Mouse (Mus musculus) frontal cortex, postnatal 36 days (tissue): ENCODE data around the gene Apmap.

Source experiments
- DNase-seq, 2 experiments: peaks; one replicate each; pipeline ENCODE4 v3.0.0; 2022; ENCODE audit warnings: low spot score in 2 of 2

The Apmap gene

DNA sequence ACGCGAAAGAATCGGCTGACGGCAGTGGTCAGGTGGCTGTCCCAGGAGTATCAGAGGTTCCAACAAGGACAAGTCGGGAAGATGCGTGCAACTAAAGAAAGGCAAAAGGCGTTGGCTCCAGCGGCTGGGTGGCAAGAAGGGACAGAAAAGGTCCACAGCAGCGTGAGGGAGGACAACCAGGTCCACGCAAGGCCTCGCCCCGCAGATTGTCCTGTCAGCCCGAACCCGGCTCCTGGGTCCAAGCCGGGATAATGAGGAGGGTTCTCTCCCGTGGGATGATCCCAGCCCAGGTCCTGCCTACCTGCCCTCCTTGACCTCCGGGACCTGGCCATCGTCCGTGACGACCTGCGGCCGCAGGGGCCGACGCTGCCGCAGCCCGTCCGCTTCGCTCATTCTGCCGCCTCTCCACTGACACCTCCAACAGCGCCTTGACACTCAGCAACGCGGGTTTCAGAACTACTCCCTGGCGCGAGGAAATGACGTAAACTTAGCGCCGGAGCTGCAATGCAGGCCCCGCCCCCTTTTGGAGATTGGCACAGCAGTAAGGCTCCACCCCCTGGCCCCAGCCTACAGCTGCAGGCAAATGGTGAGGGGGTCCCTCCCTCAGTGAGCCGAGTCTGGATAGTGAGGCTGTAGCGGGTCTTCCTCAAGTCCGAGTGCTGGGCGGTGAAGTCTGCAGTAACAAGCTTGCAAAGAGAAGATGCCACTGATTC lies at the start of gene Apmap:
TSS of gene Apmap (minus strand) at position 481 of the 713 bp plus-strand sequence.
- DNase-seq, result peak; percentile 97 to 98

DNA sequence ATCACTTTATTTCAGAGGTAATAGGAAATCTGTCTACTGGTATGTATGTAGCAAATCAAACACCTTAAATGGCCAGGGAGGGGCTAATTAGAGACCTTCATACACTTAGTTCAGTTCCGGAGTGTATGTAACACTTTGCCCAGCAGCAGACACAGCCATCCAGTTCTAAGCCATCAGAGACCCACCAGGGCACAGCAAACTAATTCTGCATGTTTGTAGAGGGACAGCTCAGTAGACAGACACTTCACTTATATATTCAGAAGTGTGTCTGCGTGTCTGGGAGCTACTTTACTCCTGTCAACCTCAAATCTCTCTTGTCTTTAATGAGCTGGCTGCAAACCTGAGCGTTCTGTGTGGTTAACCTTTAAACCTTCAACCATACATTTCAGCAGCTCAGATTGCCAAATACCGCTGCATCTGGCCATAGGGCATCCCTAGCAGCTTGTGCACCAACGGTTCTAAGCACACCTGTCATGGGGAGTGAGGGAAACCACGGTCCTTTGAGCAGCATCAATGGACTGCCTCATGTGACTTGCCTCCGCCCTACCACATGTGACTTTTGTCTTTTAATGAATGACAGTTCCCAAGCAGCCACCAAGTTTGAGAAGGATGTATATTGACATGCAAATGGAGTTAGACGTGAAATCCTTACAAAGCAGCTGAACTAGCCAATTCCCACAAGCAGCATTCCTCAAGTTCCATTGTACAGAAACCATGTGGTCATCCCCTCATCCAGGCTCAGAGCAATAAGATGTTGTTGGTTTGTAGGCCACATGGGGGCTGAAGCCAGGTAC lies 48.8 kb upstream of the Apmap start:
- DNase-seq, result no peak

DNA sequence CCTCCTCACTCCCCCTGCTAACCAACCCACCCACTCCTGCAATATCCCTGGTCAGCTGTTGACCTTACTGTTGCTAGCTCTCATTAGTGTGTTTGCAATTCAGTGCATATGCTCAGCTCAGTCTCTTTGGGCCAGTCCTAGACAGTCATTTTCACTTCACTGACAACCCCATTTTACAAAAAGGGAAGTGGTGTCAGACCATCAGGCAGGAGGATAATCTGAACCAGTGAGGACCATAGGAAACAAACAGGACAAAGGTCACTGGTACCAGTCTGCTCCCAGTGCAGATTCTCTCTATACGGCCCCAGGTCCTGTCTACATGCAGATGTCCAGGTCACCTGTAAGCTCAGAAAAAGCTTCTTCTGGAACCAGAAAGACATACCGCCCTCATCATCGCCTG lies 47.7 kb upstream of the Apmap start:
- DNase-seq, result no peak

DNA sequence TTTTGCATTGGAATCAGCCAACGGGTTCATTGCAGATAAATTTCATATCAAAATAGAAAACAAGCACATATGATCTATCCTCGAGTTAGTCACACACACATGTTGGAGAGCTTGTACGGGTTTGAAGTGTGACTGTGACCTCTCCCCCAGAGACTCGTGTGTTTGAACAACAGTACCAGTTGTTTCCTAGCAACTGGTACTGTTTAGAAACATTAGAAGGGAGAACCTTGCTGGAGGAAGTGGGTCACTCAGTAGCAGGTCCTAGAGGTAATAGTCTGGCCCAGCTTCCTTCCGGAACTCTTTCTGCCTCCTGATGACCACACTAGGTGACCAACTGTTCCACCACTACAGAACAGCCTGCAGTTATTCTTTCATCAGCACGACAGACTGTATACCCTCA lies 46.9 kb upstream of the Apmap start:
- no peak for DNase-seq

DNA sequence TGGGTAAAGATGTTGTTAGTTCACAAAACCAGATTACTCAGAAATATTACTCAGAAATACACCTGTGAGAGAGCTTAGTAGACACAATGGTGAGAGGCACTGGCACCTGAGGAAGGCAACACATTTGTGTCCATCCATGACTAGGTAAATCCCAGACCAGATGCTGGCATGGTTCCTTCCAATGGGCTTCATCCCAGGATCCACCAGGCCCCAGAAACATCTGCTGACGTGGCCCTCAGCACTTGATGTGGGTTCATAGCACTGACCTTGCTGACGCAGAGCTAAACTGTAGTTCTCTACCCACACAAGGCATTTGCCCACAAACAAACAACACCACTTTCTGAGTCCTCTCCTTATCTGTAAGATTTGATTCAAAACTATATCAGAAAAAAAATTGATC lies 46.4 kb upstream of the Apmap start:
- no peak for DNase-seq

DNA sequence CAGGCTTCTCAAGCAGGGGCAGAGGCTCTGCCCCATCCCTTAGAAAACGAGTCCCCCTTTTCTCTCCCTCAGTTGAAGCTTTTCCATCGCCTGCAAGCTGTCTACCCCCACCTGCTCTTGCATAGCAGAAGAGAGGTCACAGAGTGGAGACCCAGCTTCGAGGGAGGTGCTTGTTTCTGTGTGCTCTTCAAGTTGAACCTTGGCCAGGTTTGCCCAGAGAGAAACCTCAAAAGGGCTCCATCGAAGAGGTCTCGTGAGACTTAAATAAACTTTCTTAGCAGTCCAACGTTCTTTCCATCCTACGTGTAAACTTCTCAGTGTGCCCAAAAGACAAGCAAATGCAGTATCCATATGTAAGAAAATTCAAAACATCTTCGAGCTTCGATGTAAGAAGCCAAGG lies 43.0 kb upstream of the Apmap start:
- DNase-seq, result no peak

DNA sequence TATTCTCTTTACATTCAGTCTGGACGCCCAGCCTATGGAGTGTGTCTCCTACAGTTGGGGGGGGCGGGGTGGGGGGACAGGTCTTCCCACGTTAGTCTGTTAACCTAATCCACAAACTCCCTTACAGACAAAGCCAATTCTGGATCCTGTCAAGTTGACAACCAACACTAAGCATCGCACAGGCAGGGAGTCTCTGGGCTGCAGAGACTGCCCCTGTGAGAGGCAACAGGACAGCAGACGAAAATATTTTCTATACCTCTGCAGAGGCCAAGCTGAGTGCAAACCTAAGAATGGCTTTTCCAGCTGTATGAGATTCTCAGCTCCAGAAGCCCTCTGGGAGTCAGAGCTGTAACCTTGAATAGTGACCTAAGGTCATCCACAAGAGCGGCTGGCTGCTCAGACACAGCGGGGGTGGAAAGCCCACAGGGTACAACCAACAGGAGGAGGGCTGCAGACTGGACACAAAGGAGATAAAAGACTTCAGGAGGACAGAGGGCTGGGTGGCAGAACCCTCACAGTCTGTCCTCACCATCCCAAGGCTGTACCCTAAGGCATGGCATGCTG lies 42.2 kb upstream of the Apmap start:
- no peak for DNase-seq

DNA sequence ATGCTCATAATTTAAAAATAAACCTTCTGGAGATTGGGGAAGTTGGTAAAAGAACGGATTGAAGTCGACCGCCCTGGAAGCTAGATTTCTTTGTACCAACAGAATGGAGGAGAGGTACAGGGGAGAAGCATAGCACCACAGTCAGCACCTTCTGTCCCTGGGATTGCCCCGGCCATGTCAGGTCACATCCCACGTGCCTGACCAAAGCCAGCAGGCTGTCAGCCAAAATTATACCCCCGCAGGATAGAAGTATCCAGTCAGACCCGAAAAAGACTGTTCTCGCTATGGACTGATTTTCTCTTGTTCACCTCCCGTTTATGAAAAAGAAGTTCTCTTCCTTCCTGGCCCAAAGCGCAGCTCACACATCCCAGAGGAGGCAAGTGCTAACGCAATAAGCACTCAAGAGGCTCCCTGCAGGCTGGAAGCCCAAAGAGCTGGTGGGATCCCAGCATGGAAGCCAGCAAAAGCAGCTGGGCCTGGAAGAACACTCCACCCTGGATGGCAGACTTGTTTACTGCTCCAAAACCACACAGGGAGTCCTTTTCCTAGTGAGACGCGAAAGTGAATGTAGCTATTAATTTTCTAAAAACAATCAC lies 40.0 kb upstream of the Apmap start:
- DNase-seq, result no peak

DNA sequence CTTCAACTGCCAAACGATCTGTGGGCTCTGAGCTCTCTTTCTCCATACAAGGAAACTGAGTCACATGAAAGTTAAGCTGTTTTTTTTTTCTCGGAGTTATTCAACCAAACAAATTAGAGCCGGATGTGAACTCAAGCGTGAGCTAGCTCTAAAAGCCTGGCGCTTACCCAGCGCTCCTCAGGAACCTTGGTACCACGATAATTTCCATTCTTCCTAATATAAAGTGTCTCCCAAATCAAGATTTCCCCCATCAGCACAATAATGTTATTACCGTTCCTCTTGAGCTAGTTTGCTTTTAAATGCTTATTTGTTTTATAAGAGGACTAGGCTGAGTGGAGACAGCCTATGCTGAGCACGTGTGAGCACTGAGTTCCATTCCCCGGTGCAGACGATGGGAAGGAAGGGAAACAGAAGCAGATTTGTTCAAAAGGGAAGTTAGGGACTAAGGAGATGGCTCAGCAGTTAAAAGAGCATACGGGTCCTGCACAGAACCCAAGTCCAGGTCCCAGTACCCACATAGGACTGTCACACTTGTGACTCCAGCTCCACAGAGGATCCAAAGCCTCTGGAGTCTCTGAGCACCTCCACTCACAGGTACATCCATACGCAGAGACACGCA lies 39.4 kb upstream of the Apmap start:
- no peak for DNase-seq

DNA sequence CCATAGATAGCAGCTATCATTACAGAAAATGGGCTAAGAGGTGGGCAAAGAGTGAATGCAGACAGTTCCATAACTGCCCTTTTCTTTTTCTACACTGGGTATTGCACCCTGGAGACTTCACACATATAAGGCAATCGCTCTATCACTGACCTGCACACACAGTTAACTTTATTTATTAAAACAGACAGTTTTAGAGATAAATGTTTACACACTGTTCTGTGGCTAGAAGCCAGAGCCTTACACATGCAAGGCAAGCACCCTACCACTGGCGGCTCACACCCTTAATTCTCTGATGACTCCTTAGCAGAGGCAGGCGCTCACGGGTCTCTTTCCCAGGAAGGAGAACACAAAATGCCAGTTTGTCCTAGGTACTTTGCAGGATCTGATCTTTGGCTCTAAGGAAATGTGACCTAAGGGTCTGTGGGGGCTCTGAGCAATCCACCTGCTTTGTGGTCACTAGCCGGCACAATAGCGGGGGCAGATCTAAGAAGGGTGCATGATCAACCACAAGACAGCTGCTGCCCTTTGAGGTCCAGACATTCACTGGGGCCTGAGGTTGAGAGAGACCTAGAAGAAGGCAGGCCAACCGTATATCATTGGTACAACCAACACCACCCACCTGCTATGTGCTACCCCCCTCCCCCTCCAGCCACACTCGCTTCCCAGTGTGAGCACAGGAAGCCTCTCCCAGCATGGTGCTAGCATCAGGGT lies 38.2 kb upstream of the Apmap start:
- no peak for DNase-seq

DNA sequence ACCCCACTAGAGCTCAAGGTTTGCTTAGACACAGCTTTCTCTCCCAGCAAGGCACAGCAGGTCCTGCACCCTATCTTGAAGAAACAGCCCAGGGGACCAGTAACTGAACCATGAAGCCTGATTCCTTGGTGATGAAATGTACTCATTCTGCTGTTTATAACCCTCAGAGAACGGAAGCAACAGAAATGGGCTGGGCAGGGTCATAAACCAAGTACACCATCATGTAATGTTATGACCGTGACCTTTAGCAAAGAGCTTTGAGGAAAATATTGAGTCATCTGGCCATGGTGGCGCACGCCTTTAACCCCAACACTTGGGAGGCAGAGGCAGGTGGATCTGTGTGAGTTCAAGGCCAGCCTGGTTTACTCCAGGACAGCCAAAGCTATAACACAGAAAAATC lies 36.9 kb upstream of the Apmap start:
- no peak for DNase-seq

DNA sequence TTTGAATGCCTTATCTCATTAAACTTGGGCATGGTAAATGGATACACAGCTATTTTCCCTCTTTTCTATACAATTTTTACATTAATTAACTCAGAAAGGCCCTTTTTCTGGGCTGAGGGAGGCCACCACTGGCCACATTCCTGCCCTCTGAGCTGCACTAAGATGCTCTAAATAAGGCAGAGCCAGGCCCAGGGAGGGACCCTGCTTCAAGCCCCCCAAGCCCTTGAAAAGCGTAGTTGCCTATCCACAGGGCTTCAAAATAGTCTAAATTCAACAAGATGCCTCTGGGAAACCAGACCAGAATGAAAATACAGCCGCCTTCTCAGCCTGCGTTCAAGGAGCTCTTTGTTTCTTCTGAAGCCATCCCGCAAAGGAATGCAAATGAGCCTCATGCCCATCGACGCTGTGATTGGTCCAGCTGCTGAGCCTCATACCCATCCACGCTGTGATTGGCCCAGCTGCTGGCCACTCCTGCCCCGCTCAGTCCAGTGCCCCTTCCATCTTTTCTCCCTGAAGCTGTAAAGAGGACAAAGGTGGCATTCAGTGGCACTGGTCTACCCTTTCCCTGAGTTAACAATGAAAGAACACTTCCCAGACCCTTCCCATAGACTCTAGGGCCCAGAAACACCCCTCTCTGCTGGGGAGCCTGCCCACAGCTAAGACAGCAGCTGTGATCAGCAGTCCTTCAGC lies 35.5 kb upstream of the Apmap start:
- DNase-seq, result peak in 1 of 2 experiments; percentile 67

DNA sequence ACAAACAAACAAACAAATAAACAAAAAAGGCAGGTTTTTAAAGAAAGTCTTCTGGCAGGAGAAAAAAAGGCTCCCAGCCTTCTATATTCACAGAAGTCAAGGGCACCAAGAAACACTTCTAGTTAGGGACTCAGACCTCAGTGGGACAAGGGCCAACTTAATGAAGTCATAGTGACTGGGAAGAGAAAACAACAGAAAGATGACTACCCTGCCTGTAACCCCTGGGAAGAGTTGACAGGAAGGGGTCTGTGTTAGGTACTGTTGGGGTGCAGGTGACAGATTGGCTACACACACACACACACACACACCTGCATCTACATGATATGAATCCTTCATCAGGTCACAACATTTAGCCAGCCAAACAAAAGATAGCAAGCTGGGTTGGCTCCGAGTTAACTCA lies 34.8 kb upstream of the Apmap start:
- DNase-seq, result no peak

DNA sequence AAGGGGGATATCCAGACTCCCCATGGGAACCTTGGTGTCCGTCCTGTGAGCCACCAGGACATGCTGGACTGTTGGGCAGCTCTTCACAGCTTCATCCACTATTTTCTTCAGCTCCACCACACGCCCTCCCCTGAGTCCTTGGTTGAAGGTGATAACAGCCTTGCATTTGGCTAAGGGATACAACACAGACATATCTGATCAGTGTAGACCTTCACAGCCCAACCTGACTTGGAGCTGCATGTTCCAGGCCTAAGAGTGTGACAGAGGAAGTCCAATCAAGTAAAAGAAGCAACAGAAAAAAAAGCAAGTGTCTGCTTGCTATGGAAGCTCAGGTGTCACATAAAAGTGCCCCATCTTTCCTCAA lies 30.0 kb upstream of the Apmap start:
- DNase-seq, result no peak

DNA sequence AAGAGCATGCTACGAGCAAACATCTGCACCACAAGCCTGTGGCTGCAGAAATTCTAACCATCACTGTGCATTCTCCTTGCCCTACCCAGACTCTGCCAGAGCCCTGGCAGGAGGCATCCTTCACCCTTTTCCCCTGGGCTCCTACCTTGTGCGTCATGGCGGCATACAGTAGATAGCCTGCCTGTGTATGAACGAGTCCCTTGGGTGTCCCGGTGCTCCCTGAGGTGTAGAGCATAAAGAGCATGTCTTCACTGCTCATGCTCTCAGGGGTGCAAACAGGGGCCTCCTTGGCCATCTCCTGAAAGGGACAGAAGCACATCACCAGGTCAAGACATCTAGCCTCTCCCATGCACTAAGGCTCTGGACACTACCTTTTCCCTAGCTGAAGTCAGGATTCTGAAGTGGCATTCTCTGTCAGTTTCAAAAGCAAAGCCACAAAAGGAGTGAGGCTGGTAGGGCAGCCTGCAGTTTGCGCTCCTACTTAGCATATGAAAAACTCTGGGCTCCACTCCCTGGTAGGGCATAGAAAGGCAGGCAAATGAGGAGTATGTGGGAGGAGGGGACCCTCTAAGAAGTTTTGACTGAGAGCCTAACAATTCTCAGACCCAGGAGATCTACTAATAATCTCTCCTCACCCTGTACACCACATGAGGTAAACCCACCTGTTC lies 29.5 kb upstream of the Apmap start:
- DNase-seq, result no peak

DNA sequence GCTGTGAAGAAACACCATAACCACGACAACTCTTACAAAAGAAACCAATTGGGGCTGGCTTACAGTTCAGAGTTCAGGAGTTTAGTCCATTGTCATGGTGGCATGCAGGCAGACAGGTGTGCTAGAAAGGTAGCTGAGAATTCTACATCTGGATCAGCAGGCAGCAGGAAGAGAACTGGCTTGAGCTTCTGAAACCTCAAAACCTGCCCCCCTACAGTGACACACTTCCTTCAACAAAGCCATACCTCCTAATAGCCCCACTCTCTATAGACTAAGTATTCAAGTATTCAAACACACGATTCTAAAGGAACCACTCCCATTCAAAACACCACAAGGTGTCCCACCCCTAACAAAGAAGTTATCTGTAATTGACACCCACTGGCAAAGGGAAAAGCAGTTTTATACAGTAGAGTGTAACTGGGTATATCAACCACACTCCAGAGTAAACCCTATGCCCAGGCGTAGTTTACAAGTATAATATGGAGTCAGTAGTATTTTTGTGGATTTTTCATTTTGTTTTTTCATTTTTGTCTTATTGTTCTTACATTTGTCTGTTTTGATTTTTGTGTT lies 27.6 kb upstream of the Apmap start:
- DNase-seq, result no peak

DNA sequence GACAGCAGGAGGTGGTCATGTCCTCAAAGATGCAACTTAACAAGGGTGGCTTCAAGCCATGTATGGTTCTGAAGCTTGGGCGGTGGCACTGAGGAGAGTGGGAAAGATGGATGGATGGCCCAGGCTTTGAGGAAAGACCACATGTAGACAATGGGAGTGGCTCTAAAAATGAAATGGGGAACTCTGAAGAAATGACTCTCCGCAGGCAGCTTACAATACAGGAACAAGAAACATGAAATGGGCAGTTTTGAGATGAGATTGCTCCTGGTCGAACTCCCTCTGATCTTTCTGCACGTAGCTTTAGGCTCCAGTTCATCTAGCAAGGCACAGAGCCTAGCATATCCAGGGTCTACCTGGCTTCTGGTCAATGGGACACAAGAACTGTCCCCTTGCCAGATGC lies 20.9 kb upstream of the Apmap start:
- DNase-seq, result no peak

DNA sequence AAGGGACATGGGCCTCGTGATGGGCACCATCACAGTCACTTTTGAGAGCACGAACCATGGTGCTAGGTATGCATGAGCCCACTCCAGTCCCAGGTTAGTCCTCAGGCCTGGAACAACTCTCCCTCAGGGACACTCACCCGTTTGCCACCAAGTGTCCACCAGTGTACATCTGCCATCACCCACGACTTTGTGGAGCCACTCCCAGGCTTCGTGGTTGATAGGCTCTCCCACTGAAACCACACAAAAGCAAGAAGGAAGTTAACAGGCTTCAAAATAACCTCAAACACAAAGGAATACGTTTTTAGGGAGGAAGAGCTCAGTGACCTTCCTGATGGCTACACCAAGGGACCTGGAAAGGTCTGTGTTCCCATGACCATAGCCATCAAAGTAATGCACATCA lies 18.8 kb upstream of the Apmap start:
- no peak for DNase-seq

DNA sequence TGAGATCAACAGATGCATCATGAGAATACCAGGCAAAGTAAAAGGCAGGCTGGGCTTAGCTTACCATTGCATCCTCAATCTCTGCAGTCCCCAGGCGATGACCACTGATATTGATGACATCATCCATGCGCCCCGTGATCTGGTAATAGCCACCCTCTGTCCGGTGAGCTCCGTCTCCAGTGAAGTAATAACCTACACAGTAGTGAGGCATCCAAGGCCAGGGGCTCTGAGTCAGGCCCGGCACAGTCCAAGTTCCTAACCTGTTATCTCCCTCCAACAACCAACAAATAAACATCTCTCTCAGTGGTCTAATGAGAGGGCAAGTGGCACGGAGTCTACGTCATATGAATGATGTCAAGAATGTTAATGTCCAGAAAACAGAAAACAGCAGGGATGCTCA lies 16.6 kb upstream of the Apmap start:
- DNase-seq, result no peak

DNA sequence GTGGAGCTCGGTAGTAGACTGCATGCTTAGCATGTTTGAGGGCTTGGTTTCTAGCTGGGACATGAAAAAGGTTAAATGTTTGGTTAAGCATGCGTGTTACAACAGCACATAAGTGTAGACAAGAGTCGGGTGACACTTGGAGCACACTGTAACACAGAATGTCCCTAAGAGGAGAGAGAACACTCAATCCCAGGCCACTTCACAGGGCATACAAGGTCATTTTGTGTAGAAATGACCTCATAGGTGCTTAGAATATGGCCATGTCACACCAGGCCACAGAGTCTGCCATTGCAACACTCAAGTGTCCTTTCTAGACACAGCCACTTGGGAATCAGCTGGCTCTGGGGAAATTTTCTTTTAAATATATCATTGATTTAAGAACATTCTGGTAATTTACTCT lies 15.6 kb upstream of the Apmap start:
- DNase-seq, result no peak
